Mouse (Mus musculus): ENCODE data around the gene Trmt1.
A peak's percentile ranks its signal among the peaks of the same experiment; 100 is the strongest.

Trmt1 gene

DNA sequence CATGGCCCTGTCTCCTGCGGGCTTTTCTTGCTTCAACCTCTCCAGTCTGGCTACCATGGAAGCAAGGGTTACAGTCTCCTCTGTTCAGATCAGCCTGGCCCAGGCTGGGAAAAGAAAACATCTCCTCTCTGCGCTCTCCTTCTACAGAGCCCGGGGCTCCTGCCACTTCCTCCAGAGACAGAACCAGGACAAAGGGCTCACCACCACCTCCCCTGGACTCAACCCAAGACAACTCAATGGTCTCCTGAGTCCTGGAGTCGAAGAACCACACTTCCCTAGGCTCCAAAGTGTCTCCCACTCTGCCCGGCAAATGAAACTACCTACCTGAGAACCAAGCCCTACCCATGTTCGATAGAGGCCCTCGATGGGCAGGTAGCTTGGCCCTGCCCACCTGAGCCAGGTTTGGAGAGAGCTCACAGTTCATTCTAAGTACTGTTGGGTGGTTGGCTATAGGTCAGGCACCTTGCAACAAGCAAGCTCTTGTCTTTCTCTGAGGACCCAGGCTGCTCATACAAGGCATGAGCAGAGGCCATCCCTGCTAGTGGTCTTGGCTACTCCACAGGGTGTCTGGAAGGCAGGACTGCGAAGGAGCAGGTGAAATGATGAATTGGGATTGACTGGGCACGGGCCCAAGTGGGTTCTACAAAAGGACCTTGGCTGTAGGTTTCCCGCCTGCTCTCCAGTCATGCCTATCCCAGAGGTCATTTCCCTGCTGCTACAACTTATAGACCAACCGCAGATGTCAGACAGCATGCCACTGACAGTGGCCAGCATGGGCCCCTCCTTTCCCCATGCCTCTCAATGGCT lies 45.5 kb downstream of the Trmt1 start:
- DNase-seq (ENCODE audit: low read depth, low spot score): no peak

GRCm38 (mm10) chr8:84732545-84732944 lies 46.4 kb downstream of the Trmt1 start:
- no peak for DNase-seq (ENCODE audit: low read depth, low spot score)

DNA sequence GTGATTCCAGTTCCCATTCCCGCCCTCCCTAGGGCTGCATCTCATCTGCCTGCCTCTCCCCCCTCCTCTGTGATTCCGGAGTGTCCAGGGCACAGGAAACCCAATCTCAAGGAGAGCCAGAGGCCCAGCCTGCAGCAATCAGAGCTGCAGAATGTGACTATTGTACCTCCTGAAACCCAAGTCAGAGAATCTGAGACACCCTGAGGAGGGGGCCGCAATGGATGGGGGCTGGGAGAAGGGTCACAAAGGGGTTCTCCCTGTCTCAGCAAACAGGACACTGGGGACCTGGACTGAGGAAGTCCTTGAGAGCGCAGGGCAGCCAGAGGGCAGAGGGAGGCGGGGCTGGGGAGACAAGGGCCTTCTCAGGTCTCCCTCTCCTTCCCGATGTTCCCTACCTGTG lies 46.9 kb downstream of the Trmt1 start:
- no peak for DNase-seq (ENCODE audit: low read depth, low spot score)

DNA sequence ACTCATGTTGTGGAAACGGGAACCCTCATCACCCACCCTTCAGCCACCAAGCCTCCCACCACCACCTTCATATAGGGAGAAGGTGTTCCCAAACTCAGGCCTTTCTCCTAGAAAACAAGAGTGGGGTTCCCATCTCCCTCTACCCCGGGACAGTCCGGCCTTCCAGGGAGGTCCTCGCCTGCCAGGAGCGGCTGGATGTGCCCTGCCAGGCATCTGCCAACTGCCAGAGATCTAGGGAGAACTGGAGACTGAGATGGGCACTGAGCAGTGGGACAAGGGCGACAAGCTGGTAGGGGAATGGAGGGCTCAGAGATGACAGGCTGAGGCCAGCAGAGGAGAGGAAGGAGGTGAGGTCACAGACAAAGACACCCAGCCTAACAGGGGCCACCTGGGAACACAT lies 47.9 kb downstream of the Trmt1 start:
- no peak for DNase-seq (ENCODE audit: low read depth, low spot score)

- no peak for DNase-seq (ENCODE audit: low read depth, low spot score)
Measured at GRCm38 (mm10) chr8:84734680-84735079, 48.6 kb downstream of the Trmt1 start.

DNA sequence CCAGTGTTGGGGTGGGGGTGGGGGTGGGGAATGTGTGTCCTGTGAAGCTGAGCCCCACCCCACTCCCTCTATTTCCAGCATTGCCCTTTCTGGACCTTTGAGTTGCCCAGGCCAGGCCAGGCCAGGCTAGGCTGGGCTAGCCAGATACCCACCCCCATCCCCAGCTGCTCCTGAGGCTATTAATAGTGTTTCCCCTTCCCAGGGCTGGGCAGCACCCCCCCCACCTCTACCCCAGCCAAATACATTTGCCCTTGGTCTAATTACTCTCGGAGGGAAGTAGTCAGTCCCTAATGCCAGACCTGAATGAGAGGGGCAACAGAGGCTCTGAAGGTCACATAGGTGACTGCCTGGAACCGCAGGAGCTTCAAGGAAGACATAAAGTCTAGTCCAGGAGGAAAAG lies 49.5 kb downstream of the Trmt1 start:
- no peak for DNase-seq (ENCODE audit: low read depth, low spot score)

DNA sequence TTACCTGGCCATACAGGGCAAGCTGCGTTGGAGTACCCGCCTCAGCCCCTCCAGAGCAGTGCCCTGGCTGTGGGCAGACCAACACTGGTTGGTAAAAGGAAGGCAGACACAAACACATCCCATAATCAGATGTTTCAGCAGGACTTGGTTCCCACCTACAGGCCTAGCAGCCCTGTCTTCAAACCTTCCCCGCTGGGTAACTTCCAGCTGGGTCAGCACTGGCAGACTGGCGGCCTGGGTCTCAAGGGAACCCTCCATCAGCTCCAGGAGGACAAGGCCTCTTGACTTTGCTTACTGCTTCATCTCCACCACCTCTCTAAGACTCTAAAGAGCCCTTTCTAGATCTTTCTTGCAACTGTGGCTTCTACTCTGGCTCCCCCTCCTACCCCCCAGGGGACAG lies 50.4 kb downstream of the Trmt1 start:
- DNase-seq (ENCODE audit: low read depth, low spot score): no peak

DNA sequence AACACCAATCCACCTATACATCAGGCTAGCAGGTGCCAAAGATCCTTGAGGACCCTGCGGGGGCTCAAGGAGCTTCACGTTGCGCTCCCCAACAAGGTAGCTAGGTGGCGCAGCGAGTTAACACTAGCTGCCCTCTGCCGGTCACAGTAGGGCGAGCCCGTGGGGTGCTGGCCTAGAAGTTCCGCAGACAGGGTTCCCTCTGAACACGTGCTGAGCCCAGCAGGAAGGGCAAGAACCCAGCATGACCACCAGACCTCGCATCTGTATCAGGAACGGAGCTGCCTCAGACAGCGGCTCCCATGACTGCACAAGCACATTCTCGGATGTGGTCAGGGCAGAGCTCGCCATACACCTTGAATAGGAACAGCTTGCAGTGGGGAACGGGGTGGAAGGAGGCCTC lies 51.5 kb downstream of the Trmt1 start:
- peak; percentile 83 for DNase-seq (ENCODE audit: low read depth, low spot score)

DNA sequence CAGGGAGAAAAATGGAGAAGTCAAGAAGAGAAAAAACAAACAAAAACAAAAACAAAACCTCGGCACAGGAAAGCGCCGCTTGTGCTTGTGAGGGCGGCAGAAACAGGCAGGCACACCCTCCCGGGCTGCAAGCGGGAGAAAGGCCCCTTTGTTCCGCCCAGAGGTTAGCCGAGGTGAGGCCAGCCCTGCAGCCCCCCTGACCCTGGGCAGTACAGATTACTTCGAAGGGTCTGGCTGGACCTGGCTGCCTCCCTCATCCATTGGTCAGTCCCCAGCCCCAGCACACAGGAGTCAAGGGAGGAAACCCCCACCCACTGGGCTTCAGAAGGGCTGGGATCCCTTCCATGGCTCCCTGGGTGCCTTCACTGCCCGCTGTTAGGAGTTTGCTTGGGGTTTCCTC lies 52.2 kb downstream of the Trmt1 start:
- no peak for DNase-seq (ENCODE audit: low read depth, low spot score)

DNA sequence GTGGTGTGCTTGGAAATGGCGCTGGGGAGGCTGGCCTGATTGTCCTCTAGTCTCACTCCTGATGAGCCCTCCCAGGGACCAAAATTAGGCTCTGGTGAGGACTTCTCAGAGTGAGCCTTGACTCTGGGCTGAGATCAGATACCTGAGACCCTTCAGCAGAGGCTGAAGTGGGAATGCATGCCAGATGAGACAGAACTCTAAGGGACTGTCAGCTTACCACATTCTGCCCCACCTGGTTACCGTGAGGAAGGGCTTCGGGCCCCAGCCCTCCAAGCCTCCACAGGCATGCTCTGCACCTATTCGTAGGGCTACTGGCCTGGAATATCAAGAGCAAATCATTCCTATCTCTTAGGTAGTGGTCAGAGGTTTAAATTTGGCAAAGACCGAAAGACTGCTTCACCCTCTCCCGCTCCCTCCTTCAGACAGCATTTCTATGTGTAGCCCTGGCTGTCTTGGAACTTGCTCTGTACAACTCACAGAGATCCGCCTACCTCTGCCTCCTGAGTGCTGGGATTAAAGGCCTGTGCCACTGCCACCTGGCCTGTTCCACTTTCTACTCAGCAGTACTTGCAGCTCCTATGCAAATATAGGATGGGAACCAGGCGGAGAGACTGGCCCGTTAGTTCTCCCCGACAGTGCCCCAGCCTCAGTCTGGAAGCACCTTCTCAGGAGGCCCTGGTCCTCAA lies 52.8 kb downstream of the Trmt1 start:
- DNase-seq (ENCODE audit: low read depth, low spot score): no peak

DNA sequence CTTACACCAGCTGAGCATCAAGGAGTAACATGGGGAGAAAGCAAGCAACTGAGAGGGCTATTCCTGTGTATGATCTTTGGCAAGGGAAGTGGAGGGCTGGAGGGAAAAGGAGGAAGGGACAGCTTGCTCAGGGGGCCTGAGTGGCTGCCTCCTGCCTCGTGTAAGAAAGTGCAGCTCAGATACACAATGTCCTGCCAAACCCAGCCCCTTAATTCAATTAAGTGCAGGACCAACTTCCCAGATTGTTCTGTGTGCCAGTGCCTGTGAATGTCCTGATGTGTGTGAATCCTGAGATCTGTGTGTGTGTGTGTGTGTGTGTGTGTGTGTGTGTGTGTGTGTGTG lies 53.3 kb downstream of the Trmt1 start:
- DNase-seq (ENCODE audit: low read depth, low spot score): no peak

- DNase-seq (ENCODE audit: low read depth, low spot score): no peak
Measured at GRCm38 (mm10) chr8:84740895-84741843, 55.1 kb downstream of the Trmt1 start.

GRCm38 (mm10) chr8:84742171-84743053 lies 56.3 kb downstream of the Trmt1 start:
- peak; percentile 96 for DNase-seq (ENCODE audit: low read depth, low spot score)

DNA sequence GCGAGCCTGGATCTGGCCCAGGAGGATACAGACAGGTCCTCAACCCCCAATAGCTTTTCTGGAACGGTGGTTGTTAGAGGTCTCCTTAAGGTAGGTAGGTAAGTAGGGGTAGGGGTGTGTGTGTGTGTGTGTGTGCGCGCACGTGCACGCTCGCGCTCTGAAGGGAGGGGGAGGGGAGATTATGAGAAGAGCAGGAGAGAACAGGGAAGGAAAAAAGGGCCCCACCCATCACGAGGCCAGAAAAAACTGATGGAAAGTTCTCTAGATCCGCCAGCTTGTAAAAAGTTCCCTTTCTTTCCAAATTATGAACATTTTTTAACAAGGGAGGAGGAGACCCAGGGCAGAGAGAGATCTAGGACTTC lies 56.9 kb downstream of the Trmt1 start:
- DNase-seq (ENCODE audit: low read depth, low spot score): peak; percentile 92

- peak; percentile 100 for DNase-seq (ENCODE audit: low read depth, low spot score)
Measured at GRCm38 (mm10) chr8:84743517-84744420, 57.7 kb downstream of the Trmt1 start.

DNA sequence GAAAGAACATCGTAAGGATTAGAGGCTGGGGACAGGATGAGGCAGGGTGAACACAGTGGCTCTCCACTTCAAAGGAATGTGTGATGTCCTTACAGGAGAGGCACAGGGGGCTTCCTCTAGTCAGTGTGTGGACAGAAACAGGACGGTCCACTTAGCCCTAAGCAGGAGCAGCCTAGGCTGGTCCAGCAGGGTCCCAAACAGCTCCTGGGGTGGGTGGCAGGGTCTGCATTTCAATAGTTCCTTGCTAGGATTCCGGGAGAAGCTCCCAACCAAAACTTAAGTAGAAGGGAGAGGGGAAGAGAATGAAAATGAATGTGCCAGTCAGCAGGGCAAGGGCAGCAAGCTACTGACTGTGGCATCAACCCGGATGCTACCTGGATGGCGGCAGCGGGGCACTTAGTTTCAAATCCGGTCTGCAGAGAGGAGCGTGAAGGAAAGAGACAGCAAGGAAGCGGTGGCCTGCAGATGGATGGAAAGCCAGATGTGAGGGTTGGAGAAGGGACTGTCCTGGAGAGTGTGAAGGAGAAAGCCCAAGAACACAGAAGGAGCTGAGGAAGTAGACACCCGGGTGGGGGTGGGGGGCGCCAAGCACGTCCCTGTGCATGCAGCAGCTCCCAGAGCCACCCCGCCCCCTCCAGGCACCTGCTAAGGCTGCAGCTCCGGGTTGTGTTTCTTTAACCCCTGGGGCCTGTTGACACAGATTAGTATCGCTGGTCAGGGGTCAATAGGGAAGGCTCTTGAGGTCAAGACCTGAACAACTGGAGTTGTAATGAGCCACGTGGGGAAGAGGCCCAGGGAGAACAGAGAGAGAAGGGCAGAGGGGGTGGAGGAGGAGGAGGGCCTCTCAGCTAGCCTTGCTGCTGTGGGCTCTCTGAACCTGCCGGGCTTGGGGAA lies 59.2 kb downstream of the Trmt1 start:
- DNase-seq (ENCODE audit: low read depth, low spot score): peak; percentile 44

All from 3T3-L1 (cell line).